8 mouse cellular contexts compared by ENCODE assay signal in genomic region chr19:8774086-8774835, GRCm38 (mm10). TPM values are rescaled to one million over a fixed set of nuclear protein-coding genes. Genes with fewer than 3 reads are reported as not detected.
A peak's percentile ranks its signal among the peaks of the same experiment; 100 is the strongest.
DNase-seq lines count a peak whose midpoint lies in the region; ATAC-seq and TF ChIP-seq lines count a peak whose summit lies in the region.

TSS of gene Tmem179b (minus strand) at chr19:8774467.

- peak; percentile 93 for ATAC-seq in forebrain, embryonic 11.5 days (replicated peaks; ENCODE audit: low FRiP score)
- peak; percentile 91 for ATAC-seq in heart, embryonic 16.5 days (replicated peaks; ENCODE audit: extremely low read depth, insufficient read depth, low FRiP score)
- peak; percentile 89 for ATAC-seq in liver, embryonic 16.5 days (ENCODE audit: low read depth)
- peak; percentile 94 for ATAC-seq in neural tube, embryonic 13.5 days (ENCODE audit: low read depth)

- peak within 1 kb of the TSS; percentile 93 for H3K27ac ChIP-seq in forebrain, embryonic 11.5 days (ENCODE audit: low read depth, low read length)
- peak within 1 kb of the TSS; percentile 98 for H3K27ac ChIP-seq in heart, embryonic 16.5 days (ENCODE audit: low read length)
- H3K27ac ChIP-seq in liver, embryonic 16.5 days (ENCODE audit: low read length), result peak within 1 kb of the TSS; percentile 100
- peak within 1 kb of the TSS; percentile 99 for H3K27ac ChIP-seq in neural tube, embryonic 13.5 days (replicated peaks)
- H3K27ac ChIP-seq in testis, adult 2 months (ENCODE audit: control insufficient read depth, insufficient read depth, low read depth, low read length), result peak within 1 kb of the TSS; percentile 98

- H3K4me3 ChIP-seq in forebrain, embryonic 11.5 days (ENCODE audit: low read depth, low read length), result peak within 1 kb of the TSS; percentile 68
- peak within 1 kb of the TSS; percentile 92 for H3K4me3 ChIP-seq in heart, embryonic 16.5 days (ENCODE audit: low read length)
- peak within 1 kb of the TSS; percentile 81 for H3K4me3 ChIP-seq in liver, embryonic 16.5 days (ENCODE audit: low read depth, low read length)
- H3K4me3 ChIP-seq in neural tube, embryonic 13.5 days, result peak within 1 kb of the TSS; percentile 69
- peak within 1 kb of the TSS; percentile 89 for H3K4me3 ChIP-seq in testis, adult 2 months (ENCODE audit: control insufficient read depth, low read depth, low read length)

- no peak for TF ChIP-seq CTCF in testis, adult 2 months (IDR thresholded peaks at IDR 0.05; ENCODE audit: control insufficient read depth, insufficient read depth, insufficient replicate concordance, low read depth, low read length)

- peaks cover 6% of the 10 kb centered on the region for H3K36me3 ChIP-seq in forebrain, embryonic 11.5 days (ENCODE audit: control insufficient read depth, insufficient read depth, low read length)
- peaks cover 19% of the 10 kb centered on the region for H3K36me3 ChIP-seq in heart, embryonic 16.5 days (ENCODE audit: control insufficient read depth, insufficient read depth)
- peaks cover 13% of the 10 kb centered on the region for H3K36me3 ChIP-seq in liver, embryonic 16.5 days (ENCODE audit: control insufficient read depth, insufficient read depth)
- H3K36me3 ChIP-seq in neural tube, embryonic 13.5 days, result peaks cover 44% of the 10 kb centered on the region
- H3K36me3 ChIP-seq in testis, adult 2 months (ENCODE audit: control insufficient read depth, insufficient read depth, low read length), result no peaks in the 10 kb centered on the region

- peak within 1 kb of the TSS; percentile 96 for H3K4me2 ChIP-seq in forebrain, embryonic 11.5 days (ENCODE audit: low read depth, low read length, severe bottlenecking)
- peak within 1 kb of the TSS; percentile 79 for H3K4me2 ChIP-seq in heart, embryonic 16.5 days (ENCODE audit: low read depth, low read length)
- peak within 1 kb of the TSS; percentile 96 for H3K4me2 ChIP-seq in liver, embryonic 16.5 days (ENCODE audit: low read depth, low read length)
- H3K4me2 ChIP-seq in neural tube, embryonic 13.5 days, result peak within 1 kb of the TSS; percentile 99

- peak; percentile 94 for TF ChIP-seq POLR2A in testis, adult 2 months (IDR thresholded peaks at IDR 0.05; ENCODE audit: control insufficient read depth, low read depth, low read length)

- peak within 1 kb of the TSS; percentile 82 for H3K9ac ChIP-seq in forebrain, embryonic 11.5 days (ENCODE audit: low read length)
- peak within 1 kb of the TSS; percentile 98 for H3K9ac ChIP-seq in heart, embryonic 16.5 days (ENCODE audit: low read length)
- H3K9ac ChIP-seq in liver, embryonic 16.5 days (ENCODE audit: low read depth, low read length), result peak within 1 kb of the TSS; percentile 98
- peak within 1 kb of the TSS; percentile 98 for H3K9ac ChIP-seq in neural tube, embryonic 13.5 days

- H3K4me1 ChIP-seq in forebrain, embryonic 11.5 days (replicated peaks; ENCODE audit: control insufficient read depth, insufficient read depth, low read length), result peaks cover 6% of the 10 kb centered on the region; the same call in 1 of the 2 replicates
- peaks cover 26% of the 10 kb centered on the region for H3K4me1 ChIP-seq in heart, embryonic 16.5 days (ENCODE audit: control insufficient read depth, insufficient read depth, low read length)
- H3K4me1 ChIP-seq in liver, embryonic 16.5 days (ENCODE audit: control insufficient read depth, low read depth, low read length), result peaks cover 40% of the 10 kb centered on the region
- peaks cover 44% of the 10 kb centered on the region for H3K4me1 ChIP-seq in neural tube, embryonic 13.5 days (replicated peaks)
- peaks cover 6% of the 10 kb centered on the region for H3K4me1 ChIP-seq in testis, adult 2 months (ENCODE audit: control insufficient read depth, insufficient read depth, low read length)

- no peaks in the 10 kb centered on the region for H3K9me3 ChIP-seq in forebrain, embryonic 11.5 days (ENCODE audit: control insufficient read depth, low read length)
- H3K9me3 ChIP-seq in heart, embryonic 16.5 days (replicated peaks; ENCODE audit: control insufficient read depth, low read length), result no peaks in the 10 kb centered on the region
- H3K9me3 ChIP-seq in liver, embryonic 16.5 days (replicated peaks; ENCODE audit: control insufficient read depth, low read length), result no peaks in the 10 kb centered on the region
- no peaks in the 10 kb centered on the region for H3K9me3 ChIP-seq in neural tube, embryonic 13.5 days

- WGBS in forebrain, embryonic 11.5 days, result under 1% methylated on average over 64 of the region's 68 CpGs
- under 1% methylated on average over 64 of the region's 68 CpGs for WGBS in heart, embryonic 16.5 days
- 0% methylated on average over 61 of the region's 68 CpGs for WGBS in liver, embryonic 16.5 days (ENCODE audit: insufficient replicate concordance)
- WGBS in neural tube, embryonic 13.5 days, result under 1% methylated on average over 68 of the region's 68 CpGs

- peak; percentile 95 to 98 for DNase-seq in CD8-positive naive resting alpha-beta T cell, adult 2 months (ENCODE audit: low read depth in 2 of 2, low spot score in 2 of 2)
- DNase-seq in c-Kit-positive CD71-negative TER-119-negative erythroid progenitor cells, embryonic 14.5 days (ENCODE audit: low read depth), result peak; percentile 97
- peak; percentile 97 for DNase-seq in forebrain, embryonic 11.5 days (ENCODE audit: low spot score)
- DNase-seq in kidney, postnatal 4 days, result peak; percentile 98

- H3K27me3 ChIP-seq in forebrain, embryonic 11.5 days (ENCODE audit: control insufficient read depth, insufficient read depth, low read length), result no peaks in the 10 kb centered on the region
- H3K27me3 ChIP-seq in heart, embryonic 16.5 days (ENCODE audit: control insufficient read depth, insufficient read depth, low read length), result no peaks in the 10 kb centered on the region
- H3K27me3 ChIP-seq in liver, embryonic 16.5 days (ENCODE audit: control insufficient read depth, insufficient read depth, low read depth, low read length), result no peaks in the 10 kb centered on the region
- H3K27me3 ChIP-seq in neural tube, embryonic 13.5 days, result no peaks in the 10 kb centered on the region
- no peaks in the 10 kb centered on the region for H3K27me3 ChIP-seq in testis, adult 2 months (ENCODE audit: control insufficient read depth, insufficient read depth, low read length)

RNA-seq across cellular contexts. Expression of gene Tmem179b, which starts in this region (rescaled TPM):
- polyA plus RNA-seq in forebrain, embryonic 11.5 days (2014; fragmentation: Nextera tagmentation; extraction: Ambion mirVana), result 38.9 and 49.8 TPM in 2 replicates
- polyA plus RNA-seq in heart, embryonic 16.5 days (2015; fragmentation: Nextera tagmentation; extraction: Ambion mirVana), result 57.1 and 60.9 TPM in 2 replicates
- polyA plus RNA-seq in liver, embryonic 16.5 days (2015; fragmentation: Nextera tagmentation; extraction: Ambion mirVana), result 90.9 and 93.7 TPM in 2 replicates
- 39.3 and 41.9 TPM in 2 replicates for polyA plus RNA-seq in neural tube, embryonic 13.5 days (2015; fragmentation: Nextera tagmentation; extraction: Ambion mirVana)
- polyA plus RNA-seq in testis, adult 2 months (2012; rRNA removed), result 29.7 and 30.8 TPM in 2 replicates

Comparison
In these comparisons a context has a peak if more than half of its experiments do, and no peak if none do; other contexts are left out.
1. Peak in every context shown above with its lines: DNase-seq, ATAC-seq, H3K4me3 ChIP-seq and H3K27ac ChIP-seq.